Comparison of ENCODE assay signal across 26 mouse cellular contexts in the genomic region with DNA sequence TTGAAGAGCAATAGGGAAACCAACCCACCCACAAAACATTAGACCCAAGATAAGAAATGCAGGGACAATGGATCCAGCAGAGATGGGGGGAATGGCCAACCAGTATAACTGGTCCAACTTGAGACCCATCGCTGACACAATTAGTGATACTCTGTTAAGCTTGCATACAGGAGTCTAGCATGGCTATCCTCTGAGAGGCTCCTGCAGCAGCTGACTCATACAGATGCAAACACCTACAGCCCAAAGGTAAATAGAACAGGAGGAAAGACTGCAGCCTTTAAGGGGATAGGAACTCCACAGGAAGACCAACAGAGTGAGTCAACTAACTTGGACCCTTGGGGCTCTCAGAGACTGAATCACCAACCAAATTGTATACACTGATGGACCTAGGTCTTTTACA.
DNase-seq lines count a peak whose midpoint lies in the region; ATAC-seq and TF ChIP-seq lines count a peak whose summit lies in the region.
"Had no signal": no experiment of that assay in that cellular context is flagged by ENCODE, and none has a peak within 500 bp of the region (broad histone marks: within the 10 kb centered on the region; RNA-seq: fewer than 3 reads in every experiment).

No protein-coding gene starts in this region.

- H3K36me3 ChIP-seq in intestine, embryonic 15.5 days, result no peaks in the 10 kb centered on the region
- no peaks in the 10 kb centered on the region for H3K36me3 ChIP-seq in intestine, postnatal 0 days (ENCODE audit: control insufficient read depth, insufficient read depth)
- H3K36me3 ChIP-seq in midbrain, embryonic 11.5 days (ENCODE audit: control insufficient read depth, insufficient read depth, low read length), result no peaks in the 10 kb centered on the region
- no peaks in the 10 kb centered on the region for H3K36me3 ChIP-seq in midbrain, embryonic 14.5 days (ENCODE audit: control insufficient read depth, insufficient read depth, low read length)
- H3K36me3 ChIP-seq in stomach, postnatal 0 days (ENCODE audit: control insufficient read depth, insufficient read depth, low read length), result no peaks in the 10 kb centered on the region
- H3K36me3 ChIP-seq: embryonic facial prominence, embryonic 12.5 days; embryonic facial prominence, embryonic 15.5 days; heart, embryonic 12.5 days; heart, embryonic 15.5 days; hindbrain, embryonic 10.5 days; hindbrain, embryonic 13.5 days had no signal

- 0 out of 2 replicates have a peak, but pooled peaks cover under 1% of the 10 kb centered on the region for H3K4me1 ChIP-seq in intestine, embryonic 15.5 days (replicated peaks)
- no peaks in the 10 kb centered on the region for H3K4me1 ChIP-seq in intestine, postnatal 0 days (replicated peaks; ENCODE audit: control insufficient read depth, insufficient read depth, low read length)
- no peaks in the 10 kb centered on the region for H3K4me1 ChIP-seq in midbrain, embryonic 11.5 days (ENCODE audit: control insufficient read depth, insufficient read depth, low read length)
- no peaks in the 10 kb centered on the region for H3K4me1 ChIP-seq in midbrain, embryonic 14.5 days (ENCODE audit: control insufficient read depth, insufficient read depth, low read length)
- H3K4me1 ChIP-seq in stomach, postnatal 0 days (replicated peaks; ENCODE audit: control insufficient read depth, insufficient read depth), result no peaks in the 10 kb centered on the region; the same call in 1 of the 2 replicates
- H3K4me1 ChIP-seq: embryonic facial prominence, embryonic 12.5 days; embryonic facial prominence, embryonic 15.5 days; hindbrain, embryonic 10.5 days; hindbrain, embryonic 13.5 days had no signal

- no peak overlapping the region for H3K27ac ChIP-seq in intestine, embryonic 15.5 days
- H3K27ac ChIP-seq in intestine, postnatal 0 days (ENCODE audit: low read depth, low read length), result no peak overlapping the region
- H3K27ac ChIP-seq in midbrain, embryonic 11.5 days (ENCODE audit: low read depth, low read length), result no peak overlapping the region
- no peak overlapping the region for H3K27ac ChIP-seq in midbrain, embryonic 14.5 days (replicated peaks; ENCODE audit: low read depth, low read length)
- H3K27ac ChIP-seq in stomach, postnatal 0 days (replicated peaks), result no peak overlapping the region
- H3K27ac ChIP-seq: embryonic facial prominence, embryonic 12.5 days; embryonic facial prominence, embryonic 15.5 days; gastrocnemius, adult 2 months; heart, embryonic 15.5 days; hindbrain, embryonic 10.5 days; hindbrain, embryonic 13.5 days had no signal

- no peak for TF ChIP-seq CTCF in intestine, postnatal 0 days (IDR thresholded peaks at IDR 0.05; ENCODE audit: low read depth)
- no peak for TF ChIP-seq CTCF in stomach, postnatal 0 days (IDR thresholded peaks at IDR 0.05; ENCODE audit: low read depth)

- H3K4me3 ChIP-seq in intestine, embryonic 15.5 days (replicated peaks), result no peak overlapping the region
- H3K4me3 ChIP-seq in intestine, postnatal 0 days (ENCODE audit: low read depth, low read length), result no peak overlapping the region
- no peak overlapping the region for H3K4me3 ChIP-seq in midbrain, embryonic 11.5 days (ENCODE audit: low read depth, low read length)
- H3K4me3 ChIP-seq in midbrain, embryonic 14.5 days (replicated peaks; ENCODE audit: low read depth, low read length), result no peak overlapping the region
- no peak overlapping the region for H3K4me3 ChIP-seq in stomach, postnatal 0 days (ENCODE audit: low read depth, low read length)
- H3K4me3 ChIP-seq: embryonic facial prominence, embryonic 12.5 days; embryonic facial prominence, embryonic 15.5 days; gastrocnemius, adult 2 months; heart, embryonic 12.5 days; heart, embryonic 15.5 days; hindbrain, embryonic 10.5 days; hindbrain, embryonic 13.5 days had no signal

- peak; percentile 10 for DNase-seq in midbrain, embryonic 11.5 days (ENCODE audit: low spot score, missing footprints)
- no peak for DNase-seq in midbrain, embryonic 14.5 days
- DNase-seq in stomach, postnatal 0 days (ENCODE audit: low spot score), result peak; percentile 39
- no peak for DNase-seq in right cerebral cortex, postnatal 14 days
- DNase-seq: adrenal gland, adult 2 months; adrenal gland, postnatal 14 days; cerebellum, adult 11 months; cerebellum, adult 2 months; cerebellum, adult 9-11 months; cerebellum, postnatal 25 days; forebrain, postnatal 0 days; gastrocnemius, adult 2 months; gastrocnemius, postnatal 14 days; heart, adult 11 months; heart, postnatal 10 days; heart, postnatal 36 days had no signal

- H3K4me2 ChIP-seq in intestine, embryonic 15.5 days (replicated peaks), result no peak overlapping the region
- no peak overlapping the region for H3K4me2 ChIP-seq in intestine, postnatal 0 days (replicated peaks; ENCODE audit: low read depth)
- H3K4me2 ChIP-seq in midbrain, embryonic 11.5 days, result no peak overlapping the region
- H3K4me2 ChIP-seq in midbrain, embryonic 14.5 days (ENCODE audit: low read length), result no peak overlapping the region
- H3K4me2 ChIP-seq in stomach, postnatal 0 days (replicated peaks; ENCODE audit: low read depth), result no peak overlapping the region
- H3K4me2 ChIP-seq: embryonic facial prominence, embryonic 12.5 days; embryonic facial prominence, embryonic 15.5 days; heart, embryonic 12.5 days; heart, embryonic 15.5 days; hindbrain, embryonic 13.5 days had no signal

- no peak for TF ChIP-seq EP300 in stomach, postnatal 0 days (optimal IDR thresholded peaks at IDR 0.05)

- H3K27me3 ChIP-seq in intestine, embryonic 15.5 days (replicated peaks), result no peaks in the 10 kb centered on the region
- H3K27me3 ChIP-seq in intestine, postnatal 0 days (replicated peaks; ENCODE audit: control insufficient read depth, insufficient read depth, low read length), result no peaks in the 10 kb centered on the region
- no peaks in the 10 kb centered on the region for H3K27me3 ChIP-seq in midbrain, embryonic 11.5 days (ENCODE audit: control insufficient read depth, insufficient read depth, low read length)
- no peaks in the 10 kb centered on the region for H3K27me3 ChIP-seq in midbrain, embryonic 14.5 days (ENCODE audit: control insufficient read depth, insufficient read depth, low read length)
- no peaks in the 10 kb centered on the region for H3K27me3 ChIP-seq in stomach, postnatal 0 days (ENCODE audit: control insufficient read depth, insufficient read depth, low read length)
- H3K27me3 ChIP-seq: embryonic facial prominence, embryonic 12.5 days; embryonic facial prominence, embryonic 15.5 days; heart, embryonic 12.5 days; heart, embryonic 15.5 days; hindbrain, embryonic 13.5 days had no signal

- peak; percentile 55 for ATAC-seq in intestine, embryonic 15.5 days
- no peak for ATAC-seq in intestine, postnatal 0 days
- no peak for ATAC-seq in midbrain, embryonic 11.5 days (ENCODE audit: low FRiP score)
- ATAC-seq in midbrain, embryonic 14.5 days (ENCODE audit: low FRiP score, low TSS enrichment), result no peak
- ATAC-seq in stomach, postnatal 0 days (ENCODE audit: low FRiP score, low TSS enrichment), result peak; percentile 96
- no peak for ATAC-seq in activated CD4-positive, CD25-positive, alpha-beta regulatory T cell, adult 4 months
- ATAC-seq: forebrain, embryonic 14.5 days; forebrain, postnatal 0 days had no signal

- H3K9ac ChIP-seq in intestine, embryonic 15.5 days, result no peak overlapping the region
- no peak overlapping the region for H3K9ac ChIP-seq in intestine, postnatal 0 days (ENCODE audit: low read depth, low read length)
- no peak overlapping the region for H3K9ac ChIP-seq in midbrain, embryonic 11.5 days (ENCODE audit: low read length)
- H3K9ac ChIP-seq in midbrain, embryonic 14.5 days (replicated peaks; ENCODE audit: low read length), result no peak overlapping the region
- no peak overlapping the region for H3K9ac ChIP-seq in stomach, postnatal 0 days (ENCODE audit: low read length)
- H3K9ac ChIP-seq: embryonic facial prominence, embryonic 12.5 days; embryonic facial prominence, embryonic 15.5 days; forebrain, postnatal 0 days; heart, embryonic 12.5 days; heart, embryonic 15.5 days; hindbrain, embryonic 13.5 days had no signal

- WGBS in intestine, embryonic 15.5 days, result 67% methylated on average over 1 of the region's 1 CpGs
- 60% methylated on average over 1 of the region's 1 CpGs for WGBS in intestine, postnatal 0 days
- 94% methylated on average over 1 of the region's 1 CpGs for WGBS in midbrain, embryonic 11.5 days
- WGBS in midbrain, embryonic 14.5 days, result 82% methylated on average over 1 of the region's 1 CpGs
- WGBS in stomach, postnatal 0 days, result 64% methylated on average over 1 of the region's 1 CpGs

- H3K9me3 ChIP-seq in intestine, embryonic 15.5 days, result no peaks in the 10 kb centered on the region
- no peaks in the 10 kb centered on the region for H3K9me3 ChIP-seq in intestine, postnatal 0 days (ENCODE audit: control insufficient read depth)
- H3K9me3 ChIP-seq in midbrain, embryonic 11.5 days (ENCODE audit: control insufficient read depth, low read length), result no peaks in the 10 kb centered on the region
- no peaks in the 10 kb centered on the region for H3K9me3 ChIP-seq in midbrain, embryonic 14.5 days (ENCODE audit: control insufficient read depth, low read length)
- H3K9me3 ChIP-seq in stomach, postnatal 0 days (ENCODE audit: control insufficient read depth, low read length), result no peaks in the 10 kb centered on the region
- H3K9me3 ChIP-seq: embryonic facial prominence, embryonic 12.5 days; embryonic facial prominence, embryonic 15.5 days; heart, embryonic 12.5 days; heart, embryonic 15.5 days; hindbrain, embryonic 10.5 days; hindbrain, embryonic 13.5 days had no signal

Comparison
In these comparisons a context has a peak if more than half of its experiments do, and no peak if none do; other contexts are left out.
1. ATAC-seq: peak in intestine, embryonic 15.5 days (single experiment) and stomach, postnatal 0 days (single experiment); none in intestine, postnatal 0 days (single experiment), midbrain, embryonic 11.5 days (single experiment), midbrain, embryonic 14.5 days (single experiment) and activated CD4-positive, CD25-positive, alpha-beta regulatory T cell, adult 4 months (single experiment).
2. DNase-seq: peak in midbrain, embryonic 11.5 days (single experiment) and stomach, postnatal 0 days (single experiment); none in midbrain, embryonic 14.5 days (single experiment) and right cerebral cortex, postnatal 14 days (single experiment).